Mouse (Mus musculus) kidney, postnatal 0 days (tissue): ENCODE measurements around the gene Ak3. TPM values are rescaled to one million over a fixed set of nuclear protein-coding genes. Genes with fewer than 3 reads are reported as not detected.

Experiments used
- ATAC-seq: fragments of 200-750 bp; cut with Nextera tagmentation; replicated peaks from 2 replicates; pipeline ENCODE4 v1.8.0; 2017; ENCODE audit warnings: low read depth, moderate number of reproducible peaks, moderate TSS enrichment, moderate library complexity; ENCODE audit not compliant: low FRiP score
- DNase-seq: peaks from one replicate; pipeline ENCODE4 v3.0.0-alpha.2; 2016; ENCODE audit warnings: low spot score
- H3K27ac ChIP-seq: fragments of 300-500 bp; sonication (generic); 2 replicates; pipeline ENCODE4 v1.5.1; 2014; ENCODE audit warnings: mild to moderate bottlenecking
- H3K27me3 ChIP-seq: fragments of 300-500 bp; sonication (generic); 2 replicates; pipeline ENCODE4 v1.6.1; 2014; ENCODE audit warnings: low read length, mixed read lengths; ENCODE audit not compliant: insufficient read depth
- H3K36me3 ChIP-seq: fragments of 300-500 bp; sonication (generic); 2 replicates; pipeline ENCODE4 v1.6.1; 2014; ENCODE audit warnings: low read length, mixed read lengths; ENCODE audit not compliant: insufficient read depth
- H3K4me1 ChIP-seq: fragments of 300-500 bp; sonication (generic); replicated peaks from 2 replicates; pipeline ENCODE4 v1.6.1; 2014; ENCODE audit warnings: antibody characterized with exemption, low read length, mixed read lengths; ENCODE audit not compliant: insufficient read depth
- H3K4me2 ChIP-seq: fragments of 300-500 bp; sonication (generic); 2 replicates; pipeline ENCODE4 v1.6.1; 2014; ENCODE audit warnings: mild to moderate bottlenecking, low read length, moderate library complexity, mixed read lengths
- H3K4me3 ChIP-seq: fragments of 300-500 bp; sonication (generic); replicated peaks from 2 replicates; pipeline ENCODE4 v1.5.1; 2014; ENCODE audit warnings: low read depth, low read length
- H3K9ac ChIP-seq: fragments of 300-500 bp; sonication (generic); 2 replicates; pipeline ENCODE4 v1.6.1; 2014; ENCODE audit warnings: low read depth, low read length
- H3K9me3 ChIP-seq: fragments of 300-500 bp; sonication (generic); replicated peaks from 2 replicates; pipeline ENCODE4 v1.6.1; 2016; ENCODE audit warnings: low read length, inconsistent platforms, mixed read lengths
- CTCF ChIP-seq: IDR thresholded peaks from 2 replicates; pipeline ENCODE4 v1.5.1; 2016; ENCODE audit warnings: antibody characterized with exemption, low read depth, mild to moderate bottlenecking, moderate library complexity
- WGBS: fragments of 180-500 bp; shearing (Covaris S2); extraction: QIAGEN DNeasy Blood & Tissue Kit; methylation state at CpG from one replicate; pipeline ENCODE4 v1.1.7; 2014; 5-methylcytosine and 5-hydroxymethylcytosine counted together
- polyA plus RNA-seq: library from polyadenylated mRNA; unstranded; fragments of >200 nt; fragmentation: Nextera tagmentation; extraction: Ambion mirVana; gene quantifications from 2 replicates; pipeline ENCODE4 v1.2.1, GENCODE M21; 2015

Gene Ak3
- polyA plus RNA-seq, 1 experiment from 2014 or later: 105 TPM

DNA sequence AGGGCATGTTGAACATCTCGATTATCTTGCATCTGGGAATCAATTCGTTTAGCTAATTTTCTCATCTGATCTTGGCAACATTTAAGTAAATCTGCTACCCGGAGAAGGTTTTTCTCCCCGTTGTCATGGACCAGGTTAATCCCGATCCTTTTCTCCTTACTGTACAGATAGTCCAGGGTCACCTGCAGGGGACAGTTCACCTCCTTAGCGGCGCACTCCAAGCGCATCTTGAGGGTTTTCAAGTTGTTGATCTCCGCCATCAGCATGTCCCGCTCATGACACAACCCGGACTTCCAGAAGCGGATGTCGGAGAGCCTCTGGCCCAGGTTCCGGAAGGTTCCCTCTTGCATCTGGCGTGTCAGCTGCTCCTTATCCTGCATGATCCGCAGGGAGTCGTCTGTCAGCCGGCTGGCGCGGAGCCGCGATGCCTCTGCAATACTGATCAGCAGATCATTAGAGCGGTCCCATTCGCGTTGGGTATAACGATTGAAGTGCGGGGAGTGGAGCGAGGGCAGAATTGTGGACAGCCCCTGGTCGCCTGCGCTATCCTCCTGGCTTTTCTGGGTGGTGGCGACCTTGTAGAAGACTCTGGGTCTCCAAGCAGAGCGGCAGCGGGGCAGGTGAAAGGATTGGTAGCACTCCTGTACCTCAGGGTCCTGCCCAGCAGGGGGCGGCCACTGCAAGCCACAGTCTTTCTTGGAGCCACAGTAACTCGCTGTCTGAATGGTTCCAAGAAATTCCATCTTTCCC lies 72.7 kb downstream of the Ak3 start:
- peak overlapping the region; percentile 60 for H3K4me2 ChIP-seq
- peak overlapping the region; percentile 37; the same call in 1 of the 2 replicates for H3K9ac ChIP-seq
- no peak overlapping the region for H3K27ac ChIP-seq
- ATAC-seq: no peak; the same call in 1 of the 2 replicates
- peak overlapping the region; percentile 32 for H3K4me3 ChIP-seq
- H3K27me3 ChIP-seq: no peaks in the 10 kb centered on the region
- DNase-seq: peak; percentile 82
- H3K9me3 ChIP-seq: no peaks in the 10 kb centered on the region
- H3K4me1 ChIP-seq: no peaks in the 10 kb centered on the region
- TF ChIP-seq CTCF: peak; percentile 82
- 20% methylated on average over 35 of the region's 35 CpGs for WGBS
- H3K36me3 ChIP-seq: no peaks in the 10 kb centered on the region

Other genes with a start within 250 kb of the Ak3 start
- 20.5 and 22.8 TPM in 2 replicates for gene Slc1a1, start 212.9 kb downstream of the Ak3 start, polyA plus RNA-seq
- gene Plpp6, start 84.0 kb downstream of the Ak3 start, polyA plus RNA-seq: 16.6 and 19.7 TPM in 2 replicates
- 9.0 and 10.3 TPM in 2 replicates for gene 4430402I18Rik, start 80.2 kb downstream of the Ak3 start, polyA plus RNA-seq
- 28.2 and 33.0 TPM in 2 replicates for gene Cdc37l1, start 57.6 kb downstream of the Ak3 start, polyA plus RNA-seq
- 42.7 and 48.4 TPM in 2 replicates for gene Rcl1, start 53.4 kb upstream of the Ak3 start, polyA plus RNA-seq
- gene Jak2, start 203.9 kb upstream of the Ak3 start, polyA plus RNA-seq: 8.8 and 9.8 TPM in 2 replicates